Mouse (Mus musculus) cerebellum, postnatal 36 days (tissue): ENCODE results near the gene Rffl.

Experiments used
- DNase-seq, 2 experiments: peaks; one replicate each; pipeline ENCODE4 v3.0.0; 2021 to 2022; ENCODE audit warnings: mixed read lengths in 2 of 2

The Rffl gene

DNA sequence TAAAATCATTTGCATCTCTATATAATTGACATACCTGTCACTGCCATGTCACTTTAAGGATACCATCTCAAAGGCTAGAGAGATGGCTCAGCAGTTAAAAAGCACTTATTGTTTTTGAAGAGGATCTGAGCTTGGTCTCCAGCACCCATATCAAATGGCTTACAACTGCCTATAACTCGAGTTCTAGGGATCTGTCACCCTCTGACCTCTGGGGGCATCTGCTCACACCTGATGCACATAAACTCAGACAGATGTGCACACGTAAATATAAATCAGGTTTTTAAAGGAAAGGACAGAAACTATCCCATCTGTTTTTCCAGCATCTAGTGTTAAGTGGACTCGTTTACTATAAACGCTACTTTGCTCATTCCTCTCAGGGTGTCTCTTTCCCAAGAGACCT is 107.7 kb downstream of the Rffl start:
- DNase-seq, result no peak

DNA sequence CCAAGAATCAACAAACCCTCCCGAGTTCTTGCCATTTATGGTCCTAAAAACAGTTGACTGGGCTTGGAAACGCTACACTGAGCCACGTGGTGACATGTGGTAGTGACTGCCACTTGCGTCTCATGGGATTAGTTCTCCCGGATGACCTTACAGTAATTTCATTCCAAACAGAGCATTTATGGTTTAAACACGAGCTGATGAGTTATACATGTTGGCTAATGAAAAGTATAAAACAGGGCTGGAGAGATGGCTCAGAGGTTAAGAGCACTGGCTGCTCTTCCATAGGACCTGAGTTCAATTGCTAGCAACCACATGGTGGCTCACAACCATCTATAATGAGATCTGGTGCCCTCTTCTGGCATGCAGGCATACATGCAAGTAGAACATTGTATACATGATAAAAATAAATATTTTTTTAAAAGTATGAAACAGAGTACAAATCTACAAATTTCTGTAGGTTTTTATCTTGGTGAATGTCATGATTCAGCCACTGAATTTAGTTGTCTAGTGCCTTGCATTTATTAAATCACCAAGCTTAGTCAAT is 108.7 kb downstream of the Rffl start:
- no peak for DNase-seq

GRCm38 (mm10) chr11:82755919-82756318 is 115.1 kb downstream of the Rffl start:
- DNase-seq, result no peak
